Mouse (Mus musculus) embryonic fibroblast, embryonic 13.5 days (primary cell): ENCODE results near the gene Echdc3.

Source experiments
- CTCF ChIP-seq: IDR thresholded peaks from 2 replicates; pipeline ENCODE4 v1.5.1; 2011; ENCODE audit warnings: mild to moderate bottlenecking, control low read depth, low read length, moderate library complexity, borderline replicate concordance; ENCODE audit not compliant: insufficient read depth
- POLR2A ChIP-seq: IDR thresholded peaks from 2 replicates; pipeline ENCODE4 v1.6.1; 2011; ENCODE audit warnings: low read depth, mild to moderate bottlenecking, control low read depth, low read length, moderate library complexity

GRCm38 (mm10) chr2:6238244-6238643 lies 25.4 kb upstream of the Echdc3 start:
- TF ChIP-seq CTCF (no peak), POLR2A (no peak)
